Mouse (Mus musculus): ENCODE measurements at regions not wholly inside any gene's neighbourhood (a gene's known extent, or its start where the extent isn't known, plus 50 kb on each side); places are given as distances from the start of the nearest gene placed in this dataset.

- Histone ChIP-seq H3K4me2 (ENCODE audit: low read depth, low read length) (no peak overlapping the region), H3K4me1 (ENCODE audit: control insufficient read depth, insufficient read depth, low read length) (peaks cover 11% of the 10 kb centered on the region; the same call in 1 of the 2 replicates), H3K27ac (ENCODE audit: low read length) (no peak overlapping the region), H3K27me3 (replicated peaks; ENCODE audit: control insufficient read depth, insufficient read depth, low read length) (no peaks in the 10 kb centered on the region), H3K4me3 (ENCODE audit: low read length) (no peak overlapping the region), H3K36me3 (ENCODE audit: control insufficient read depth, insufficient read depth, low read length) (no peaks in the 10 kb centered on the region), H3K9me3 (ENCODE audit: control insufficient read depth, low read length) (no peaks in the 10 kb centered on the region), H3K9ac (ENCODE audit: low read depth, low read length) (no peak overlapping the region)
- peak; percentile 31; the same call in 1 of the 2 replicates for ATAC-seq
- 48% methylated on average over 6 of the region's 6 CpGs for WGBS
Observed at GRCm38 (mm10) chr12:8394894-8395297, 81.7 kb downstream of the Hs1bp3 start.

GRCm38 (mm10) chr12:8393976-8394375 lies 80.7 kb downstream of the Hs1bp3 start:
- Histone ChIP-seq H3K9ac (ENCODE audit: low read depth, low read length) (no peak overlapping the region), H3K4me1 (ENCODE audit: control insufficient read depth, insufficient read depth, low read length) (peaks cover 11% of the 10 kb centered on the region; the same call in 1 of the 2 replicates), H3K4me2 (ENCODE audit: low read depth, low read length) (no peak overlapping the region), H3K27me3 (replicated peaks; ENCODE audit: control insufficient read depth, insufficient read depth, low read length) (no peaks in the 10 kb centered on the region), H3K36me3 (ENCODE audit: control insufficient read depth, insufficient read depth, low read length) (no peaks in the 10 kb centered on the region), H3K9me3 (ENCODE audit: control insufficient read depth, low read length) (no peaks in the 10 kb centered on the region), H3K4me3 (ENCODE audit: low read length) (no peak overlapping the region), H3K27ac (ENCODE audit: low read length) (no peak overlapping the region)
- WGBS, result 71% methylated on average over 3 of the region's 3 CpGs
- peak; percentile 57; the same call in 1 of the 2 replicates for ATAC-seq
